Mouse (Mus musculus) brain, embryonic 14.5 days (tissue): ENCODE results near the gene Spata31d1a. TPM values are rescaled to one million over a fixed set of nuclear protein-coding genes. Genes with fewer than 3 reads are reported as not detected.

Experiments used
- DNase-seq: peaks from one replicate; pipeline ENCODE4 v3.0.0-alpha.2; 2011; ENCODE audit warnings: low read depth
- CTCF ChIP-seq: fragments of 200-500 bp; IDR thresholded peaks from 2 replicates; pipeline ENCODE4 v1.5.1; 2012; ENCODE audit warnings: inconsistent platforms, mild to moderate bottlenecking, moderate library complexity, borderline replicate concordance; ENCODE audit not compliant: insufficient read depth, insufficient read length; ENCODE audit errors: extremely low read depth
- POLR2A ChIP-seq: fragments of 200-500 bp; IDR thresholded peaks from 2 replicates; pipeline ENCODE4 v1.6.1; 2012; ENCODE audit warnings: mild to moderate bottlenecking, inconsistent platforms, borderline replicate concordance; ENCODE audit not compliant: poor library complexity, insufficient read depth, insufficient read length, severe bottlenecking; ENCODE audit errors: extremely low read depth
- polyA plus RNA-seq: library from polyadenylated mRNA; depleted of rRNA; stranded (reverse); fragments of >200 nt; gene quantifications from 2 replicates; pipeline ENCODE4 v1.2.3, GENCODE M21; 2012

Gene Spata31d1a
- polyA plus RNA-seq, 1 experiment = 0.01 TPM

GRCm38 (mm10) chr13:59673597-59673996 lies 36.5 kb downstream of the Spata31d1a start:
- TF ChIP-seq CTCF (no peak), POLR2A (no peak)
- peak; percentile 58 for DNase-seq

GRCm38 (mm10) chr13:59672248-59672647 lies 37.9 kb downstream of the Spata31d1a start:
- TF ChIP-seq POLR2A = no peak
- DNase-seq = no peak

- no peak for TF ChIP-seq POLR2A
- no peak for TF ChIP-seq CTCF
- peak; percentile 57 for DNase-seq
These were observed 38.6 kb downstream of the Spata31d1a start for GRCm38 (mm10) chr13:59671521-59671920.

- TF ChIP-seq CTCF (no peak), POLR2A (no peak)
These were observed 40.2 kb downstream of the Spata31d1a start for GRCm38 (mm10) chr13:59669946-59670345.

GRCm38 (mm10) chr13:59668501-59669093 lies 41.5 kb downstream of the Spata31d1a start:
- TF ChIP-seq CTCF (no peak), POLR2A (no peak)
- no peak for DNase-seq

More at GRCm38 (mm10) chr13:59669946-59670345, 40.2 kb downstream of the Spata31d1a start:
- no peak for DNase-seq

- DNase-seq = peak; percentile 20
- TF ChIP-seq CTCF (no peak), POLR2A (no peak)
These were observed 42.4 kb downstream of the Spata31d1a start for GRCm38 (mm10) chr13:59667763-59668162.

GRCm38 (mm10) chr13:59663939-59664712 lies 46.0 kb downstream of the Spata31d1a start:
- TF ChIP-seq CTCF (no peak), POLR2A (no peak)
- no peak for DNase-seq

- DNase-seq = no peak
- TF ChIP-seq CTCF = no peak
- no peak for TF ChIP-seq POLR2A
These were observed 48.2 kb downstream of the Spata31d1a start for GRCm38 (mm10) chr13:59661966-59662365.

GRCm38 (mm10) chr13:59661387-59661786 lies 48.7 kb downstream of the Spata31d1a start:
- TF ChIP-seq CTCF = no peak
- TF ChIP-seq POLR2A = no peak
- DNase-seq = no peak

GRCm38 (mm10) chr13:59660371-59660770 lies 49.8 kb downstream of the Spata31d1a start:
- DNase-seq = no peak
- no peak for TF ChIP-seq CTCF
- no peak for TF ChIP-seq POLR2A

- TF ChIP-seq POLR2A (no peak), CTCF (no peak)
- no peak for DNase-seq
These were observed 52.3 kb downstream of the Spata31d1a start for GRCm38 (mm10) chr13:59657781-59658180.

GRCm38 (mm10) chr13:59656975-59657388 lies 53.1 kb downstream of the Spata31d1a start:
- DNase-seq = peak; percentile 77
- TF ChIP-seq CTCF = no peak
- TF ChIP-seq POLR2A = no peak
